Mouse (Mus musculus) cerebellum, adult 11 months (tissue): Measurements from ENCODE around the gene Brsk2.
A peak's percentile ranks its signal among the peaks of the same experiment; 100 is the strongest.

Experiments
- DNase-seq: peaks from one replicate; pipeline ENCODE4 v3.0.0; 2022

The Brsk2 gene

GRCm38 (mm10) chr7:142035048-142035811 lies 85.7 kb downstream of the Brsk2 start:
- DNase-seq: no peak

- peak; percentile 53 for DNase-seq
These were observed 88.1 kb downstream of the Brsk2 start for GRCm38 (mm10) chr7:142037553-142038170.

- no peak for DNase-seq
These were observed 91.2 kb downstream of the Brsk2 start for GRCm38 (mm10) chr7:142040756-142041155.

GRCm38 (mm10) chr7:142045344-142045743 lies 95.8 kb downstream of the Brsk2 start:
- no peak for DNase-seq

- no peak for DNase-seq
These were observed 96.4 kb downstream of the Brsk2 start for GRCm38 (mm10) chr7:142045932-142046331.

GRCm38 (mm10) chr7:142050536-142050935 lies 101.0 kb downstream of the Brsk2 start:
- no peak for DNase-seq
